Mouse (Mus musculus) hindbrain, embryonic 11.5 days (tissue): ENCODE measurements around the gene Gm16181. TPM values are rescaled to one million over a fixed set of nuclear protein-coding genes. Genes with fewer than 3 reads are reported as not detected.
"Not testable (repeated sequence)": the region's sequence is repeated elsewhere in the genome, so short reads cannot be mapped to it uniquely, and the experiment has no call there.

Source experiments
- ATAC-seq: fragments of 200-750 bp; cut with Nextera tagmentation; 2 replicates; pipeline ENCODE4 v1.8.0; 2017; ENCODE audit warnings: mild to moderate bottlenecking, moderate TSS enrichment, moderate library complexity; ENCODE audit not compliant: low FRiP score
- DNase-seq: peaks from one replicate; pipeline ENCODE4 v3.0.0-alpha.2; 2015; ENCODE audit warnings: low spot score
- H3K27ac ChIP-seq: fragments of 300-500 bp; sonication (generic); 2 replicates; pipeline ENCODE4 v1.5.1; 2014; ENCODE audit warnings: mild to moderate bottlenecking, low read depth, low read length
- H3K27me3 ChIP-seq: fragments of 300-500 bp; sonication (generic); 2 replicates; pipeline ENCODE4 v1.6.1; 2014; ENCODE audit warnings: mild to moderate bottlenecking, low read length, moderate library complexity, mixed read lengths; ENCODE audit not compliant: control insufficient read depth, insufficient read depth
- H3K36me3 ChIP-seq: fragments of 300-500 bp; sonication (generic); 2 replicates; pipeline ENCODE4 v1.6.1; 2014; ENCODE audit warnings: mild to moderate bottlenecking, low read length, moderate library complexity, mixed read lengths; ENCODE audit not compliant: control insufficient read depth, insufficient read depth
- H3K4me1 ChIP-seq: fragments of 300-500 bp; sonication (generic); replicated peaks from 2 replicates; pipeline ENCODE4 v1.6.1; 2014; ENCODE audit warnings: low read length, mixed read lengths; ENCODE audit not compliant: control insufficient read depth, insufficient read depth
- H3K4me2 ChIP-seq: fragments of 300-500 bp; sonication (generic); replicated peaks from 2 replicates; pipeline ENCODE4 v1.6.1; 2014; ENCODE audit warnings: mild to moderate bottlenecking, low read depth, low read length
- H3K4me3 ChIP-seq: fragments of 300-500 bp; sonication (generic); 2 replicates; pipeline ENCODE4 v1.5.1; 2014; ENCODE audit warnings: low read depth, low read length
- H3K9ac ChIP-seq: fragments of 300-500 bp; sonication (generic); 2 replicates; pipeline ENCODE4 v1.6.1; 2014; ENCODE audit warnings: low read depth, low read length
- H3K9me3 ChIP-seq: fragments of 300-500 bp; sonication (generic); 2 replicates; pipeline ENCODE4 v1.6.1; 2016; ENCODE audit warnings: low read length; ENCODE audit not compliant: control insufficient read depth
- WGBS: fragments of 180-500 bp; shearing (Covaris S2); extraction: QIAGEN DNeasy Blood & Tissue Kit; methylation state at CpG from one replicate; pipeline ENCODE4 v1.1.7; 2014; 5-methylcytosine and 5-hydroxymethylcytosine counted together
- polyA plus RNA-seq: library from polyadenylated mRNA; unstranded; fragments of >200 nt; fragmentation: Nextera tagmentation; extraction: Ambion mirVana; gene quantifications from 2 replicates; pipeline ENCODE4 v1.2.1, GENCODE M21; 2014

Gm16181 gene
- polyA plus RNA-seq, 1 experiment from 2014 or later = 0.36 TPM

GRCm38 (mm10) chr17:35233114-35233980 is 12.7 kb downstream of the Gm16181 start, which contains the start of gene Atp6v1g2:
Atp6v1g2 (plus strand) TSS chr17:35233660.
- Histone ChIP-seq H3K9ac (no peak within 1 kb of the TSS), H3K4me1 (0 out of 2 replicates have a peak, but pooled peaks cover 3% of the 10 kb centered on the region), H3K4me3 (peak within 1 kb of the TSS; percentile 46), H3K9me3 (no peaks in the 10 kb centered on the region), H3K36me3 (no peaks in the 10 kb centered on the region), H3K27ac (no peak within 1 kb of the TSS), H3K4me2 (0 out of 2 replicates have a peak within 1 kb of the TSS, but pooled peaks have one; percentile 79), H3K27me3 (no peaks in the 10 kb centered on the region)
- no peak for ATAC-seq
- no peak for DNase-seq
- WGBS = 86% methylated on average over 18 of the region's 18 CpGs

GRCm38 (mm10) chr17:35234090-35234489 is 13.5 kb downstream of the Gm16181 start:
- not testable (repeated sequence) for H3K9ac ChIP-seq, DNase-seq, H3K4me2 ChIP-seq, H3K4me1 ChIP-seq, ATAC-seq, H3K27me3 ChIP-seq, H3K9me3 ChIP-seq, H3K27ac ChIP-seq, H3K36me3 ChIP-seq, H3K4me3 ChIP-seq
- 92% methylated on average over 7 of the region's 7 CpGs for WGBS

- no peaks in the 10 kb centered on the region for H3K27me3 ChIP-seq
- H3K36me3 ChIP-seq = no peaks in the 10 kb centered on the region
- H3K27ac ChIP-seq = peak overlapping the region; percentile 86
- H3K9ac ChIP-seq = peak overlapping the region; percentile 87
- ATAC-seq (peak; percentile 20; the same call in 1 of the 2 replicates), DNase-seq (peak; percentile 68)
- H3K4me3 ChIP-seq = peak overlapping the region; percentile 46
- no peaks in the 10 kb centered on the region for H3K9me3 ChIP-seq
- H3K4me2 ChIP-seq = peak overlapping the region; percentile 79
- 0 out of 2 replicates have a peak, but pooled peaks cover 3% of the 10 kb centered on the region for H3K4me1 ChIP-seq
- WGBS = 6% methylated on average over 22 of the region's 31 CpGs
These were observed 14.3 kb downstream of the Gm16181 start for GRCm38 (mm10) chr17:35234903-35235302.

GRCm38 (mm10) chr17:35235614-35236389 is 15.2 kb downstream of the Gm16181 start, which contains the start of gene Nfkbil1:
Nfkbil1 (minus strand) TSS chr17:35235792.
- Histone ChIP-seq H3K9ac (peak within 1 kb of the TSS; percentile 87), H3K27me3 (no peaks in the 10 kb centered on the region), H3K4me1 (peaks cover 6% of the 10 kb centered on the region), H3K9me3 (no peaks in the 10 kb centered on the region), H3K27ac (peak within 1 kb of the TSS; percentile 86), H3K36me3 (no peaks in the 10 kb centered on the region), H3K4me2 (peak within 1 kb of the TSS; percentile 79), H3K4me3 (peak within 1 kb of the TSS; percentile 46)
- DNase-seq = peak; percentile 91
- ATAC-seq = peak; percentile 83
- WGBS = under 1% methylated on average over 35 of the region's 35 CpGs

GRCm38 (mm10) chr17:35236390-35236746 is 15.7 kb downstream of the Gm16181 start:
- under 1% methylated on average over 18 of the region's 18 CpGs for WGBS
- peak overlapping the region; percentile 46 for H3K4me3 ChIP-seq
- peak overlapping the region; percentile 87; the same call in 1 of the 2 replicates for H3K9ac ChIP-seq
- H3K4me1 ChIP-seq = peaks cover 6% of the 10 kb centered on the region
- peak overlapping the region; percentile 79 for H3K4me2 ChIP-seq
- ATAC-seq (peak; percentile 72), DNase-seq (peak; percentile 99)
- H3K36me3 ChIP-seq = no peaks in the 10 kb centered on the region
- H3K27ac ChIP-seq = peak overlapping the region; percentile 86
- H3K27me3 ChIP-seq = no peaks in the 10 kb centered on the region
- no peaks in the 10 kb centered on the region for H3K9me3 ChIP-seq

GRCm38 (mm10) chr17:35236996-35237395 is 16.4 kb downstream of the Gm16181 start:
- Histone ChIP-seq H3K27me3 (no peaks in the 10 kb centered on the region), H3K9me3 (no peaks in the 10 kb centered on the region), H3K4me2 (peak overlapping the region; percentile 79; the same call in 1 of the 2 replicates), H3K27ac (no peak overlapping the region), H3K36me3 (no peaks in the 10 kb centered on the region), H3K4me3 (peak overlapping the region; percentile 46; the same call in 1 of the 2 replicates), H3K4me1 (peaks cover 6% of the 10 kb centered on the region), H3K9ac (no peak overlapping the region)
- WGBS = 80% methylated on average over 9 of the region's 9 CpGs
- ATAC-seq = no peak
- no peak for DNase-seq

GRCm38 (mm10) chr17:35237504-35237903 is 16.9 kb downstream of the Gm16181 start:
- Histone ChIP-seq H3K4me2 (no peak overlapping the region), H3K4me1 (peaks cover 6% of the 10 kb centered on the region)

GRCm38 (mm10) chr17:35239700-35240099 is 19.1 kb downstream of the Gm16181 start:
- H3K27ac ChIP-seq = no peak overlapping the region
- no peak for ATAC-seq
- H3K4me2 ChIP-seq = no peak overlapping the region
- H3K4me3 ChIP-seq = no peak overlapping the region
- DNase-seq = no peak
- H3K27me3 ChIP-seq = no peaks in the 10 kb centered on the region
- no peak overlapping the region for H3K9ac ChIP-seq
- H3K9me3 ChIP-seq = no peaks in the 10 kb centered on the region
- WGBS = 81% methylated on average over 5 of the region's 5 CpGs
- H3K4me1 ChIP-seq = peaks cover 18% of the 10 kb centered on the region
- H3K36me3 ChIP-seq = peaks cover 10% of the 10 kb centered on the region

More at GRCm38 (mm10) chr17:35237504-35237903, 16.9 kb downstream of the Gm16181 start:
- H3K27me3 ChIP-seq = no peaks in the 10 kb centered on the region
- ATAC-seq (no peak), DNase-seq (no peak)
- no peaks in the 10 kb centered on the region for H3K9me3 ChIP-seq
- H3K4me3 ChIP-seq = no peak overlapping the region
- no peaks in the 10 kb centered on the region for H3K36me3 ChIP-seq
- no peak overlapping the region for H3K27ac ChIP-seq
- WGBS = 85% methylated on average over 12 of the region's 12 CpGs
- no peak overlapping the region for H3K9ac ChIP-seq
